Mouse (Mus musculus): ENCODE data around the gene Zfp830. TPM values are rescaled to one million over a fixed set of nuclear protein-coding genes. Genes with fewer than 3 reads are reported as not detected.

Zfp830 gene
- polyA plus RNA-seq, 2 experiments, result 10.5 to 15.5 TPM

- 6% methylated on average over 4 of the region's 4 CpGs for WGBS (ENCODE audit: insufficient replicate concordance)
- Histone ChIP-seq H3K9ac (replicated peaks) (peak overlapping the region; percentile 72), H3K27me3 (ENCODE audit: control insufficient read depth, insufficient read depth, low read length) (no peaks in the 10 kb centered on the region), H3K36me3 (replicated peaks; ENCODE audit: control insufficient read depth, insufficient read depth, low read depth) (no peaks in the 10 kb centered on the region; the same call in 1 of the 2 replicates), H3K4me1 (replicated peaks; ENCODE audit: control insufficient read depth in 2 of 2, insufficient read depth in 2 of 2, low read length in 1 of 2) (peaks cover 10 to 18% of the 10 kb centered on the region in 2 experiments), H3K9me3 (ENCODE audit: control insufficient read depth, low read length) (no peaks in the 10 kb centered on the region), H3K4me2 (ENCODE audit: low read depth) (peak overlapping the region; percentile 97), H3K4me3 (ENCODE audit: insufficient read depth in 1 of 2, low read depth in 2 of 2, low read length in 2 of 2) (peak overlapping the region; percentile 86 to 92; a peak in 3 of 4 replicates), H3K27ac (peak overlapping the region; percentile 83)
- ATAC-seq (ENCODE audit: insufficient read depth) (no peak), DNase-seq (ENCODE audit: low read depth in 3 of 3, low spot score in 3 of 3) (no peak)
- TF ChIP-seq CTCF (IDR thresholded peaks at IDR 0.05; ENCODE audit: low read depth) (no peak), EP300 (IDR thresholded peaks at IDR 0.05; ENCODE audit: low read depth) (no peak)
Measured at GRCm38 (mm10) chr11:82763261-82763660, 884 bp upstream of the Zfp830 start.

- TF ChIP-seq EP300 (IDR thresholded peaks at IDR 0.05; ENCODE audit: low read depth) (no peak), CTCF (IDR thresholded peaks at IDR 0.05; ENCODE audit: low read depth) (no peak)
- Histone ChIP-seq H3K4me1 (replicated peaks; ENCODE audit: control insufficient read depth in 2 of 2, insufficient read depth in 2 of 2, low read length in 1 of 2) (peaks cover 10 to 18% of the 10 kb centered on the region in 2 experiments), H3K9me3 (ENCODE audit: control insufficient read depth, low read length) (no peaks in the 10 kb centered on the region), H3K27ac (peak overlapping the region; percentile 66), H3K4me2 (ENCODE audit: low read depth) (peak overlapping the region; percentile 97), H3K9ac (replicated peaks) (peak overlapping the region; percentile 88), H3K4me3 (ENCODE audit: insufficient read depth in 1 of 2, low read depth in 2 of 2, low read length in 2 of 2) (peak overlapping the region; percentile 86 to 92), H3K27me3 (ENCODE audit: control insufficient read depth, insufficient read depth, low read length) (no peaks in the 10 kb centered on the region), H3K36me3 (replicated peaks; ENCODE audit: control insufficient read depth, insufficient read depth, low read depth) (peaks cover 7% of the 10 kb centered on the region; the same call in 1 of the 2 replicates)
- under 1% methylated on average over 28 of the region's 28 CpGs for WGBS (ENCODE audit: insufficient replicate concordance)
- DNase-seq (ENCODE audit: low read depth in 3 of 3, low spot score in 3 of 3) (no peak), ATAC-seq (ENCODE audit: insufficient read depth) (peak; percentile 62)
Measured at GRCm38 (mm10) chr11:82764438-82764924, 336 bp downstream of the Zfp830 start.

- peaks cover 5 to 13% of the 10 kb centered on the region in 2 experiments for H3K4me1 ChIP-seq (replicated peaks; ENCODE audit: control insufficient read depth in 2 of 2, insufficient read depth in 2 of 2, low read length in 1 of 2)
- ATAC-seq (ENCODE audit: insufficient read depth), result no peak
- TF ChIP-seq EP300 (IDR thresholded peaks at IDR 0.05; ENCODE audit: low read depth) (no peak), CTCF (IDR thresholded peaks at IDR 0.05; ENCODE audit: low read depth) (no peak)
- no peaks in the 10 kb centered on the region for H3K36me3 ChIP-seq (replicated peaks; ENCODE audit: control insufficient read depth, insufficient read depth, low read depth)
- H3K27me3 ChIP-seq (ENCODE audit: control insufficient read depth, insufficient read depth, low read length), result no peaks in the 10 kb centered on the region
- no peak overlapping the region for H3K27ac ChIP-seq
- no peak for DNase-seq (ENCODE audit: low read depth in 3 of 3, low spot score in 3 of 3)
- H3K4me3 ChIP-seq (ENCODE audit: insufficient read depth in 1 of 2, low read depth in 2 of 2, low read length in 2 of 2), result peak overlapping the region; percentile 92 to 98
- WGBS (ENCODE audit: insufficient replicate concordance), result 37% methylated on average over 5 of the region's 5 CpGs
- H3K9me3 ChIP-seq (ENCODE audit: control insufficient read depth, low read length), result no peaks in the 10 kb centered on the region
- H3K4me2 ChIP-seq (ENCODE audit: low read depth), result peak overlapping the region; percentile 93
- H3K9ac ChIP-seq (replicated peaks), result peak overlapping the region; percentile 72
Measured at GRCm38 (mm10) chr11:82780134-82780533, 16.0 kb downstream of the Zfp830 start.

GRCm38 (mm10) chr11:82780983-82781903 lies 17.1 kb downstream of the Zfp830 start, which contains the start of gene Lig3:
Gene Lig3, plus strand, starts transcription at chr11:82781108.
- peak within 1 kb of the TSS; percentile 92 for H3K9ac ChIP-seq (replicated peaks)

GRCm38 (mm10) chr11:82782197-82782596 lies 18.1 kb downstream of the Zfp830 start:
- WGBS (ENCODE audit: insufficient replicate concordance), result 44% methylated on average over 6 of the region's 6 CpGs
- H3K9me3 ChIP-seq (ENCODE audit: control insufficient read depth, low read length), result no peaks in the 10 kb centered on the region
- ATAC-seq (ENCODE audit: insufficient read depth), result no peak
- no peak overlapping the region for H3K27ac ChIP-seq
- peak overlapping the region; percentile 92 for H3K9ac ChIP-seq (replicated peaks)
- no peak for TF ChIP-seq CTCF (IDR thresholded peaks at IDR 0.05; ENCODE audit: low read depth)
- TF ChIP-seq EP300 (IDR thresholded peaks at IDR 0.05; ENCODE audit: low read depth), result no peak
- H3K4me3 ChIP-seq (ENCODE audit: insufficient read depth in 1 of 2, low read depth in 2 of 2, low read length in 2 of 2), result peak overlapping the region; percentile 92 to 98
- peak overlapping the region; percentile 93 for H3K4me2 ChIP-seq (ENCODE audit: low read depth)
- no peak for DNase-seq (ENCODE audit: low read depth in 3 of 3, low spot score in 3 of 3)
- no peaks in the 10 kb centered on the region for H3K27me3 ChIP-seq (ENCODE audit: control insufficient read depth, insufficient read depth, low read length)
- peaks cover 5% of the 10 kb centered on the region for H3K36me3 ChIP-seq (replicated peaks; ENCODE audit: control insufficient read depth, insufficient read depth, low read depth)
- peaks cover 5 to 13% of the 10 kb centered on the region in 2 experiments for H3K4me1 ChIP-seq (replicated peaks; ENCODE audit: control insufficient read depth in 2 of 2, insufficient read depth in 2 of 2, low read length in 1 of 2)

More at GRCm38 (mm10) chr11:82780983-82781903, 17.1 kb downstream of the Zfp830 start, which contains the start of gene Lig3:
- Histone ChIP-seq H3K36me3 (replicated peaks; ENCODE audit: control insufficient read depth, insufficient read depth, low read depth) (peaks cover 5% of the 10 kb centered on the region; the same call in 1 of the 2 replicates), H3K27ac (peak within 1 kb of the TSS; percentile 61), H3K4me3 (ENCODE audit: insufficient read depth in 1 of 2, low read depth in 2 of 2, low read length in 2 of 2) (peak within 1 kb of the TSS; percentile 92 to 98), H3K9me3 (ENCODE audit: control insufficient read depth, low read length) (no peaks in the 10 kb centered on the region), H3K4me1 (replicated peaks; ENCODE audit: control insufficient read depth in 2 of 2, insufficient read depth in 2 of 2, low read length in 1 of 2) (peaks cover 5 to 13% of the 10 kb centered on the region in 2 experiments), H3K27me3 (ENCODE audit: control insufficient read depth, insufficient read depth, low read length) (no peaks in the 10 kb centered on the region), H3K4me2 (ENCODE audit: low read depth) (peak within 1 kb of the TSS; percentile 93)
- WGBS (ENCODE audit: insufficient replicate concordance), result under 1% methylated on average over 83 of the region's 90 CpGs
- no peak for TF ChIP-seq EP300 (IDR thresholded peaks at IDR 0.05; ENCODE audit: low read depth)
- TF ChIP-seq CTCF (IDR thresholded peaks at IDR 0.05; ENCODE audit: low read depth), result peak; percentile 26
- ATAC-seq (ENCODE audit: insufficient read depth), result peak; percentile 91
- DNase-seq (ENCODE audit: low read depth in 3 of 3, low spot score in 3 of 3), result peak; percentile 78 to 81 (median 80)
